In genomic region chr8:11712244-11712643, GRCm38 (mm10) we compare ENCODE assay signal across 9 mouse cellular contexts. TPM values are rescaled to one million over a fixed set of nuclear protein-coding genes. Genes with fewer than 3 reads are reported as not detected.
DNase-seq lines count a peak whose midpoint lies in the region; ATAC-seq and TF ChIP-seq lines count a peak whose summit lies in the region.
"Had no signal": no experiment of that assay in that cellular context is flagged by ENCODE, and none has a peak within 500 bp of the region (broad histone marks: within the 10 kb centered on the region; RNA-seq: fewer than 3 reads in every experiment).

No protein-coding gene starts in this region.

- no peak for ATAC-seq in liver, postnatal 0 days
- ATAC-seq in megakaryocyte, adult 5-6 weeks (ENCODE audit: poor library complexity, severe bottlenecking): no peak

- DNase-seq in kidney, adult 18-20 months: peak; percentile 23
- no peak for DNase-seq in kidney, adult 9 months
- DNase-seq in A20 (ENCODE audit: low read depth, low spot score): peak; percentile 63
- peak; percentile 86 for DNase-seq in ES-CJ7 (ENCODE audit: low read depth, low spot score)
- DNase-seq in liver, postnatal 0 days: peak; percentile 56
- no peak for DNase-seq in Muller cell, postnatal 12 days (ENCODE audit: inconsistent ontology term)

- H3K4me1 ChIP-seq in liver, postnatal 0 days (ENCODE audit: insufficient read depth): peaks cover 14% of the 10 kb centered on the region

- TF ChIP-seq CTCF in liver, postnatal 0 days (IDR thresholded peaks at IDR 0.05; ENCODE audit: low read depth): peak; percentile 64

- WGBS in liver, postnatal 0 days (ENCODE audit: insufficient replicate concordance): 80% methylated on average over 6 of the region's 6 CpGs

- H3K4me2 ChIP-seq in liver, postnatal 0 days (ENCODE audit: low read depth, low read length): no peak overlapping the region

- no peak for TF ChIP-seq EP300 in liver, postnatal 0 days (IDR thresholded peaks at IDR 0.05; ENCODE audit: low read depth)

- H3K27ac ChIP-seq in liver, postnatal 0 days (ENCODE audit: low read depth): no peak overlapping the region
- H3K27ac ChIP-seq: macrophage had no signal

- no peaks in the 10 kb centered on the region for H3K36me3 ChIP-seq in liver, postnatal 0 days (replicated peaks; ENCODE audit: insufficient read depth, low read length)

- no peak overlapping the region for H3K4me3 ChIP-seq in liver, postnatal 0 days (ENCODE audit: low read depth, low read length)

- no peak overlapping the region for H3K9ac ChIP-seq in liver, postnatal 0 days (replicated peaks)

- no peaks in the 10 kb centered on the region for H3K27me3 ChIP-seq in liver, postnatal 0 days (ENCODE audit: insufficient read depth, low read length)

- no peaks in the 10 kb centered on the region for H3K9me3 ChIP-seq in liver, postnatal 0 days (ENCODE audit: low read length)

RNA-seq across cellular contexts. Expression of gene 1700016D06Rik, which starts 11.4 kb away (rescaled TPM):
- not detected in 2 replicates for polyA plus RNA-seq in liver, postnatal 0 days (2015; fragmentation: Nextera tagmentation; extraction: Ambion mirVana)
- not detected in 2 replicates for total RNA-seq in megakaryocyte, adult 5-6 weeks (2015)
- not detected in 2 replicates for total RNA-seq in megakaryocyte, adult 5-6 weeks (2017)
- polyA plus RNA-seq: macrophage; stomach, embryonic 14.5 days had no signal

RNA-seq across cellular contexts. Expression of gene Arhgef7, which starts 15.3 kb away (rescaled TPM):
- polyA plus RNA-seq in liver, postnatal 0 days (2015; fragmentation: Nextera tagmentation; extraction: Ambion mirVana): 7.6 and 9.2 TPM in 2 replicates
- 39.5 and 48.5 TPM in 2 replicates for total RNA-seq in megakaryocyte, adult 5-6 weeks (2015)
- 25.0 and 27.0 TPM in 2 replicates for total RNA-seq in megakaryocyte, adult 5-6 weeks (2017)

Comparison
In these comparisons a context has a peak if more than half of its experiments do, and no peak if none do; other contexts are left out.
1. DNase-seq: peak in kidney, adult 18-20 months (single experiment), A20 (single experiment), ES-CJ7 (single experiment) and liver, postnatal 0 days (single experiment); none in kidney, adult 9 months (single experiment) and Muller cell, postnatal 12 days (single experiment).